Mouse (Mus musculus) liver, adult (tissue): ENCODE measurements around the gene Hic2.

ENCODE experiments used
- GATA4 ChIP-seq: IDR thresholded peaks from 2 replicates; pipeline ENCODE4 v1.6.1; 2014; ENCODE audit warnings: mild to moderate bottlenecking, low read length; ENCODE audit not compliant: insufficient replicate concordance

The Hic2 gene

GRCm38 (mm10) chr16:17291016-17291415 lies 57.6 kb downstream of the Hic2 start:
- TF ChIP-seq GATA4: no peak

- no peak for TF ChIP-seq GATA4
These were observed 59.4 kb downstream of the Hic2 start for GRCm38 (mm10) chr16:17292751-17293150.

GRCm38 (mm10) chr16:17300818-17301217 lies 67.4 kb downstream of the Hic2 start:
- no peak for TF ChIP-seq GATA4

GRCm38 (mm10) chr16:17303521-17304245 lies 70.3 kb downstream of the Hic2 start:
- TF ChIP-seq GATA4: no peak

- TF ChIP-seq GATA4: no peak
These were observed 74.1 kb downstream of the Hic2 start for GRCm38 (mm10) chr16:17307461-17307860.

- TF ChIP-seq GATA4: no peak
These were observed 75.7 kb downstream of the Hic2 start for GRCm38 (mm10) chr16:17309036-17309435.

- no peak for TF ChIP-seq GATA4
These were observed 79.2 kb downstream of the Hic2 start for GRCm38 (mm10) chr16:17312531-17312930.
